ENCODE assay signal across 22 mouse cellular contexts in the genomic region with DNA sequence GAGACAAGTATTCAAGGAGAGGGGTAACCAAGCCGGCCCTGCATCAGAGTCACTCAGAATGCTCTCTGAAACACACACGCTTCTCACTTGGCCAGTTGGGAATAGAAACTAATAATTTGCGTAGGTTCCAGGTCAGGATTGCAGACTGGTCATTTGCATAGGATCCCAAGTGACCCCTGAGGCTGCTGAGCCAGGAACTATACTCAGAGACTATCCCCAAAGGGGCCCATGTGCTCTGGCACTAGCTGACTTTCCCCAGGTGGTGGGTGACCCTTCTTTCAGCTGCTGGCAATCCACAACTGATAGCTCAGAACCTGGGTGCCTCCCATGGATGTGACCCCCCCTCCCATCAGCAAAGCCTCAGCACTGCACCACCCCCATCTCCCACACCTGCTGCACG. TPM values are rescaled to one million over a fixed set of nuclear protein-coding genes. Genes with fewer than 3 reads are reported as not detected.
A peak's percentile ranks its signal among the peaks of the same experiment; 100 is the strongest.
DNase-seq lines count a peak whose midpoint lies in the region; ATAC-seq and TF ChIP-seq lines count a peak whose summit lies in the region.
"Had no signal": no experiment of that assay in that cellular context is flagged by ENCODE, and none has a peak within 500 bp of the region (broad histone marks: within the 10 kb centered on the region; RNA-seq: fewer than 3 reads in every experiment).

No protein-coding gene starts in this region.

- H3K27ac ChIP-seq in heart, adult 2 months: no peak overlapping the region
- H3K27ac ChIP-seq in liver, postnatal 0 days (ENCODE audit: low read depth): no peak overlapping the region
- no peak overlapping the region for H3K27ac ChIP-seq in CH12.LX (ENCODE audit: insufficient read depth, low read depth)
- H3K27ac ChIP-seq: embryonic facial prominence, embryonic 10.5 days; embryonic facial prominence, embryonic 12.5 days; forebrain, embryonic 13.5 days; forebrain, embryonic 15.5 days had no signal

- no peak for TF ChIP-seq POLR2A in heart, adult 2 months (IDR thresholded peaks at IDR 0.05; ENCODE audit: insufficient read depth, low read depth, low read length)
- no peak for TF ChIP-seq POLR2A in CH12.LX (IDR thresholded peaks at IDR 0.05; ENCODE audit: low read depth, low read length)

- no peak for TF ChIP-seq CTCF in heart, adult 2 months (IDR thresholded peaks at IDR 0.05)
- TF ChIP-seq CTCF in liver, postnatal 0 days (IDR thresholded peaks at IDR 0.05; ENCODE audit: low read depth): no peak
- no peak for TF ChIP-seq CTCF in CH12.LX (conservative IDR thresholded peaks at IDR 0.05 in 1 of 2, IDR thresholded peaks at IDR 0.05 in 1 of 2; ENCODE audit: low read depth in 2 of 2, low read length in 2 of 2)

- H3K27me3 ChIP-seq in heart, adult 2 months (ENCODE audit: control insufficient read depth, insufficient read depth, low read length): no peaks in the 10 kb centered on the region
- H3K27me3 ChIP-seq in liver, postnatal 0 days (ENCODE audit: insufficient read depth, low read length): no peaks in the 10 kb centered on the region
- peaks cover 12% of the 10 kb centered on the region for H3K27me3 ChIP-seq in CH12.LX (replicated peaks)
- H3K27me3 ChIP-seq: embryonic facial prominence, embryonic 12.5 days; forebrain, embryonic 13.5 days; forebrain, embryonic 15.5 days; Patski had no signal

- H3K4me1 ChIP-seq in heart, adult 2 months (ENCODE audit: control insufficient read depth, insufficient read depth, low read length): no peaks in the 10 kb centered on the region
- peaks cover 11% of the 10 kb centered on the region; the same call in 1 of the 2 replicates for H3K4me1 ChIP-seq in liver, postnatal 0 days (ENCODE audit: insufficient read depth)
- peaks cover 16 to 58% of the 10 kb centered on the region in 2 experiments for H3K4me1 ChIP-seq in CH12.LX (ENCODE audit: control insufficient read depth in 1 of 2, insufficient read depth in 2 of 2)
- H3K4me1 ChIP-seq: embryonic facial prominence, embryonic 12.5 days had no signal

- no peak overlapping the region for H3K4me3 ChIP-seq in heart, adult 2 months
- H3K4me3 ChIP-seq in liver, postnatal 0 days (ENCODE audit: low read depth, low read length): no peak overlapping the region
- H3K4me3 ChIP-seq in CH12.LX (replicated peaks in 1 of 3; ENCODE audit: low read depth in 2 of 3, low read length in 2 of 3, poor library complexity in 1 of 3): no peak overlapping the region
- H3K4me3 ChIP-seq: embryonic facial prominence, embryonic 10.5 days; embryonic facial prominence, embryonic 12.5 days; forebrain, embryonic 13.5 days; forebrain, embryonic 15.5 days had no signal

- H3K9ac ChIP-seq in heart, adult 2 months (ENCODE audit: low read depth, low read length): no peak overlapping the region
- H3K9ac ChIP-seq in liver, postnatal 0 days (replicated peaks): no peak overlapping the region
- H3K9ac ChIP-seq in CH12.LX (ENCODE audit: insufficient read depth, low read depth): no peak overlapping the region
- H3K9ac ChIP-seq: embryonic facial prominence, embryonic 12.5 days; forebrain, embryonic 13.5 days; forebrain, embryonic 15.5 days; forebrain, postnatal 0 days had no signal

- H3K9me3 ChIP-seq in liver, postnatal 0 days (ENCODE audit: low read length): no peaks in the 10 kb centered on the region
- peaks cover 11% of the 10 kb centered on the region for H3K9me3 ChIP-seq in CH12.LX (replicated peaks; ENCODE audit: low read length)
- H3K9me3 ChIP-seq: embryonic facial prominence, embryonic 10.5 days; embryonic facial prominence, embryonic 12.5 days; forebrain, embryonic 13.5 days; forebrain, embryonic 15.5 days had no signal

- peak; percentile 60 for DNase-seq in adrenal gland, postnatal 10 days
- DNase-seq in adrenal gland, postnatal 25 days: no peak
- DNase-seq in heart, adult 11 months: peak; percentile 91
- no peak for DNase-seq in heart, adult 2 months
- DNase-seq in liver, postnatal 0 days: peak; percentile 36
- DNase-seq in liver: no peak
- DNase-seq in CH12.LX (ENCODE audit: extremely low read depth): peak; percentile 58
- no peak for DNase-seq in ovary, postnatal 10 days (ENCODE audit: low spot score)
- DNase-seq: adrenal gland, adult 2 months; cerebellum, adult 11-12 months; cerebellum, adult 2 months; cerebellum, adult 9-10 months; forebrain, postnatal 0 days had no signal

- no peaks in the 10 kb centered on the region for H3K79me2 ChIP-seq in heart, adult 2 months (replicated peaks; ENCODE audit: control insufficient read depth, insufficient read depth, low read length)
- no peaks in the 10 kb centered on the region for H3K79me2 ChIP-seq in CH12.LX (replicated peaks; ENCODE audit: control insufficient read depth, extremely low read depth, insufficient read depth, poor library complexity, severe bottlenecking)

- dilution Hi-C loops in CH12.LX (cut with MboI; ENCODE audit: extremely low pct_ligation_motif_present, extremely low pct_unique_long_range_greater_than_20kb, low sequenced_read_pairs): no loop called here

- no peak for TF ChIP-seq EP300 in heart, adult 2 months (IDR thresholded peaks at IDR 0.05; ENCODE audit: insufficient read depth, low read depth, low read length)
- TF ChIP-seq EP300 in liver, postnatal 0 days (IDR thresholded peaks at IDR 0.05; ENCODE audit: low read depth): no peak
- TF ChIP-seq EP300 in CH12.LX (IDR thresholded peaks at IDR 0.05; ENCODE audit: low read length): peak; percentile 61

- no peaks in the 10 kb centered on the region for H3K36me3 ChIP-seq in heart, adult 2 months (ENCODE audit: control insufficient read depth, insufficient read depth, low read length)
- no peaks in the 10 kb centered on the region for H3K36me3 ChIP-seq in liver, postnatal 0 days (replicated peaks; ENCODE audit: insufficient read depth, low read length)
- H3K36me3 ChIP-seq in CH12.LX (replicated peaks in 1 of 2; ENCODE audit: control insufficient read depth in 1 of 2, insufficient read depth in 1 of 2, low read length in 1 of 2): no peaks in the 10 kb centered on the region
- H3K36me3 ChIP-seq: embryonic facial prominence, embryonic 10.5 days; embryonic facial prominence, embryonic 12.5 days; forebrain, embryonic 15.5 days; G1E had no signal

- ATAC-seq in liver, postnatal 0 days: no peak
- ATAC-seq: activated CD4-positive, CD25-positive, alpha-beta regulatory T cell, adult 4 months; forebrain, embryonic 13.5 days; forebrain, embryonic 15.5 days; forebrain, postnatal 0 days; Patski had no signal

- 81% methylated on average over 4 of the region's 4 CpGs for WGBS in heart, adult 2 months
- 68% methylated on average over 4 of the region's 4 CpGs for WGBS in liver, postnatal 0 days (ENCODE audit: insufficient replicate concordance)

- intact Hi-C loops in heart, adult 2 months (cut with DNase I): no loop called here

- in situ Hi-C loops in CH12.LX (cut with MboI; ENCODE audit: low pct_ligation_motif_present, low pct_unique_long_range_greater_than_20kb, low sequenced_read_pairs): no loop called here

- TF ChIP-seq RAD21 in CH12.LX (IDR thresholded peaks at IDR 0.05; ENCODE audit: low read depth, low read length): no peak

- no peak overlapping the region for H3K4me2 ChIP-seq in liver, postnatal 0 days (ENCODE audit: low read depth, low read length)
- no peak overlapping the region for H3K4me2 ChIP-seq in CH12.LX (ENCODE audit: insufficient read depth, low read depth, poor library complexity, severe bottlenecking)
- H3K4me2 ChIP-seq: embryonic facial prominence, embryonic 12.5 days; forebrain, embryonic 13.5 days; forebrain, embryonic 15.5 days had no signal

TF ChIP-seq in CH12.LX, 34 proteins besides CTCF, POLR2A, EP300 and RAD21:
- peak; percentile 33; the same call in 1 of the 2 replicates for TF ChIP-seq BHLHE40 (IDR thresholded peaks at IDR 0.05; ENCODE audit: low read depth, low read length)
- TF ChIP-seq ZMIZ1 (IDR thresholded peaks at IDR 0.05; ENCODE audit: low read depth, low read length): no peak
- peak; percentile 59 for TF ChIP-seq IRF4 (IDR thresholded peaks at IDR 0.05; ENCODE audit: low read depth, low read length)
- peak; percentile 45 for TF ChIP-seq ETS1 (conservative IDR thresholded peaks at IDR 0.05; ENCODE audit: low read depth, low read length)
- peak; percentile 25; the same call in 1 of the 2 replicates for TF ChIP-seq TCF12 (IDR thresholded peaks at IDR 0.05; ENCODE audit: low read depth, low read length)

RNA-seq across cellular contexts. Expression of a gene that starts 18.0 kb away (rescaled TPM):
- total RNA-seq in adrenal gland, postnatal 10 days (2021): 1 to 10 TPM; 3.5 to 4.6 TPM
- total RNA-seq in adrenal gland, postnatal 25 days (2021): 4.3 and 6.4 TPM in 2 replicates
- total RNA-seq in heart, adult 2 months (2021): 1 to 10 TPM in 1 of 2 experiments, under 1 TPM in 1; 0.81 to 1.2 TPM
- 0.32 and 1.2 TPM in 2 replicates for polyA plus RNA-seq in heart, adult 2 months (2012; rRNA removed)
- polyA plus RNA-seq in liver, postnatal 0 days (2015; fragmentation: Nextera tagmentation; extraction: Ambion mirVana): 0.90 and 1.0 TPM in 2 replicates
- total RNA-seq in CH12.LX (2012; rRNA removed) (not detected in 2 replicates), CH12.LX (2014; rRNA removed) (not detected in 2 replicates)
- polyA plus RNA-seq in CH12.LX (2012; ENCODE audit: insufficient read length, low read depth): not detected in 2 replicates
- total RNA-seq: G1E had no signal
- polyA plus RNA-seq: G1E had no signal

RNA-seq across cellular contexts. Expression of a gene that starts 27.4 kb away (rescaled TPM):
- total RNA-seq in adrenal gland, postnatal 10 days (2021): 10 to 100 TPM in 1 of 2 experiments, 1 to 10 TPM in 1; 4.4 to 10.9 TPM
- 15.5 and 16.3 TPM in 2 replicates for total RNA-seq in adrenal gland, postnatal 25 days (2021)
- 1 to 10 TPM; 7.3 to 9.1 TPM for total RNA-seq in heart, adult 2 months (2021)
- polyA plus RNA-seq in heart, adult 2 months (2012; rRNA removed): 18.7 and 19.7 TPM in 2 replicates
- 4.3 and 4.5 TPM in 2 replicates for polyA plus RNA-seq in liver, postnatal 0 days (2015; fragmentation: Nextera tagmentation; extraction: Ambion mirVana)
- 4.7 and 6.6 TPM in 2 replicates for total RNA-seq in CH12.LX (2012; rRNA removed)
- total RNA-seq in CH12.LX (2014; rRNA removed): 1.9 and 2.1 TPM in 2 replicates
- polyA plus RNA-seq in CH12.LX (2012; ENCODE audit: insufficient read length, low read depth): 2.2 and 2.4 TPM in 2 replicates
- polyA plus RNA-seq: G1E had no signal

RNA-seq across cellular contexts. Expression of a gene that starts 51.5 kb away (rescaled TPM):
- total RNA-seq in adrenal gland, postnatal 10 days (2021): 1 to 10 TPM in 1 of 2 experiments, under 1 TPM in 1; 0.69 to 1.3 TPM
- not detected in 2 replicates for total RNA-seq in adrenal gland, postnatal 25 days (2021)
- total RNA-seq in heart, adult 2 months (2021): under 1 TPM in 1 of 2 experiments, not detected in 1; 0.36 TPM
- 0.29 and 0.56 TPM in 2 replicates for polyA plus RNA-seq in heart, adult 2 months (2012; rRNA removed)
- polyA plus RNA-seq in liver, postnatal 0 days (2015; fragmentation: Nextera tagmentation; extraction: Ambion mirVana): 4.2 and 4.6 TPM in 2 replicates
- total RNA-seq in CH12.LX (2012; rRNA removed): 0.08 TPM in 2 replicates
- not detected in 2 replicates for total RNA-seq in CH12.LX (2014; rRNA removed)
- polyA plus RNA-seq in CH12.LX (2012; ENCODE audit: insufficient read length, low read depth): 0.17 and 0.23 TPM in 2 replicates
- polyA plus RNA-seq: C2C12; cerebellum, adult 2 months; cortical plate, adult 2 months; forebrain, postnatal 0 days; G1E had no signal

Comparison
In these comparisons a context has a peak if more than half of its experiments do, and no peak if none do; other contexts are left out.
1. DNase-seq: peak in adrenal gland, postnatal 10 days (single experiment), heart, adult 11 months (single experiment), liver, postnatal 0 days (single experiment) and CH12.LX (single experiment); none in adrenal gland, postnatal 25 days (single experiment), heart, adult 2 months (0 of 2), liver (single experiment) and ovary, postnatal 10 days (single experiment).